Mouse (Mus musculus) left cerebral cortex, adult 9 months (tissue): Measurements from ENCODE around the gene Akr1c20.

ENCODE experiments used
- DNase-seq, 2 experiments: peaks; one replicate each; pipeline ENCODE4 v3.0.0; 2022; ENCODE audit warnings: low spot score in 2 of 2

Akr1c20 gene

GRCm38 (mm10) chr13:4523201-4523838 lies at the start of gene Akr1c20:
Akr1c20 (minus strand) TSS chr13:4523345.
- DNase-seq, result no peak

GRCm38 (mm10) chr13:4565996-4566395 lies 42.9 kb upstream of the Akr1c20 start:
- DNase-seq, result no peak

- DNase-seq, result no peak
Observed at GRCm38 (mm10) chr13:4560500-4560899, 37.4 kb upstream of the Akr1c20 start.

GRCm38 (mm10) chr13:4559143-4559542 lies 36.0 kb upstream of the Akr1c20 start:
- no peak for DNase-seq

- no peak for DNase-seq
Observed at GRCm38 (mm10) chr13:4514811-4515210, 8.3 kb downstream of the Akr1c20 start.

GRCm38 (mm10) chr13:4467896-4468295 lies 55.2 kb downstream of the Akr1c20 start:
- no peak for DNase-seq

- no peak for DNase-seq
Observed at GRCm38 (mm10) chr13:4465641-4466040, 57.5 kb downstream of the Akr1c20 start.
